Mouse (Mus musculus): ENCODE results near the gene Tubg2. TPM values are rescaled to one million over a fixed set of nuclear protein-coding genes. Genes with fewer than 3 reads are reported as not detected.
A peak's percentile ranks its signal among the peaks of the same experiment; 100 is the strongest.
"Not testable (repeated sequence)": the region's sequence is repeated elsewhere in the genome, so short reads cannot be mapped to it uniquely, and the experiment has no call there.

The Tubg2 gene
- 1 to 10 TPM; 5.9 to 6.4 TPM for total RNA-seq (2021)
- long read RNA-seq, experiment 1, partial matches to known transcripts = 1 of 4 reads
- long read RNA-seq, experiment 1, other reads (novel, unspliced or antisense) = 0 of 4 reads
- long read RNA-seq, experiment 2, partial matches to known transcripts = 3 of 4 reads
- long read RNA-seq, experiment 2, other reads (novel, unspliced or antisense) = 0 of 4 reads

DNA sequence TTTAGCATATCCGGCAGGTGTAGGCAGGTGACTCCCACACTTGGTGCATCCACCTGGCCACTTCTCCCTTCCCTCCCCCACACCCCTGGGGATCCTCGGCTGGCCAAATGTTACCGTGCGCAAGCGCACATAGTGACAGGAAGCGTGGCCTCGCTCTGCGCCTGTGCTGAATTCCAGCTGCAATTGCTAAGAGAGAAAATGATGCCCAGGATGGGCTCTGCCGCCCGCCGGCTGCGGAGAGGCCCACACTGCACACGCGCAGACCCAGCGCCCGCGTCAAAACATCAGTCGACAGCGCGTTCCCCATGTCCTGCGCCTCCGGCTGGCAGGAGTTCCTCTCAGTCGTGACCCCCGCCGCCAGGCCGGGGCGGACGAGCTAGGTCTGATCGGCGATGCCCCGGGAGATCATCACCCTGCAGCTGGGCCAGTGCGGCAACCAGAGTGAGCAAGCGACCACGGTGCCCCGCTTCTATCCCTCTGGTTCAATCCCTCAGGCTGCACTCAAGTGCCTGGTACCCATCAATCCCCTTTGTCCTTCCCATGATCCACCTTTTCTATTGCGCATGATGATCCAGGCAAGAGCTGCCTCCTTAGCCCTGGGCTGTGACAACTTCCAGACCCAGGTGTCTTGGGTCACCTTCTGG, at the start of gene Tubg2:
TSS of gene Tubg2 (plus strand) at position 180 of the 644 bp plus-strand sequence.
- peak; percentile 46 to 49 for DNase-seq (ENCODE audit: low spot score in 2 of 2)

DNA sequence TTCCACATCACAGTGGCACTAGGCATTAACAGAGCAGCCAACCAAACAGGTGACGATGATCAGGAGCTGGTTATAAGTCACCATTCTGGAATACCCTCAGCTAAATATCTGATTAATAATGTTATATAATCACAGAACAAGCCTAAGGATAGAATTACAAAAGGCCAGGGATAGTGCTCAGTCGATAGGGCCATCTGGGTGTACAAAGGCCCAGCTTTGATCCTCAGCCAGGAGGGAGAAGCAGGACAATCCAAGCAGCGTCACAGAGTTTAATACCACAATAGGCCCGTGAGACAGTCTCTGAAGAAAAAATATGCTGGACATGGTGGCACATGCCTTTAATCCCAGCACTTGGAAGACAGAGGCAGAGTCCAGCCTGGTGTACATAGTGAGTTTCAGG, 46.4 kb upstream of the Tubg2 start:
- DNase-seq (ENCODE audit: low spot score in 2 of 2) = no peak

DNA sequence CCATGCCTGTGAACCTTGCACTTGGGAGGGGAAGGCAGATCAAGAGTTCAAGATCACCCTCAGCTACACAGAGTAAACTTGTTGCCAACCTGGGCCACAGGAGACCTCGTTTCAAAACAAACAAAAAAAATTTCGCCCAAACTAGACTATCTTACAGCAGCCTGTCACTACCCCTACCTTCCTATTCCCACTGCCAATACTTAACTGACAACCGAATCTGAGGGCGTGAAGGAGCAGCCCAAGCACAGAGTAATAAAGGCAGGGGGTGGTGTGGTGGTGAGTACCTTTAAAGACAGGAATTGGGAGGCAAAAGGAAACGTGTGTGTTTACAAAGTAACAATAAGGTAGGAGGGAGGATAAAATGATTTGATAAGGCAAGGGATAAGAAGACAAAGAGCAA, 45.0 kb upstream of the Tubg2 start:
- DNase-seq (ENCODE audit: low spot score in 2 of 2) = no peak

DNA sequence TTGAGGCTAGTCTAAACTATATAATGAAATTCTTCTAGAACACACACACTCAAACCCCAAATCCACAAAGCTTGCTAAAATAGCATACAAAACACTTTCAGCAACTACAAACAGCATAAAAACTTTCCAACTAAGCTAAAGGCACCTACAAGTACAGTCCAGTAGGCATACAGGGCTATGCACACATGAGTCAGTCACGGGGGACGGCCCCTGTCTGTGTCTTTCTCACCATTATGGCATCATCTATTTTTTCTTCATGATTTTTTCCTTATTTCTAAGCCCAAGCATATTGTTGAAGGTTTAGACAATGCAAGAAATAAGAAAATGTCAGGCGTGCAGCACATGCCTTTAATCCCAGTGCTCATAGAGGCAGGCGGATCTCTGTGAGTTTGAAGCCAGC, 44.5 kb upstream of the Tubg2 start:
- DNase-seq (ENCODE audit: low spot score in 2 of 2) = no peak

DNA sequence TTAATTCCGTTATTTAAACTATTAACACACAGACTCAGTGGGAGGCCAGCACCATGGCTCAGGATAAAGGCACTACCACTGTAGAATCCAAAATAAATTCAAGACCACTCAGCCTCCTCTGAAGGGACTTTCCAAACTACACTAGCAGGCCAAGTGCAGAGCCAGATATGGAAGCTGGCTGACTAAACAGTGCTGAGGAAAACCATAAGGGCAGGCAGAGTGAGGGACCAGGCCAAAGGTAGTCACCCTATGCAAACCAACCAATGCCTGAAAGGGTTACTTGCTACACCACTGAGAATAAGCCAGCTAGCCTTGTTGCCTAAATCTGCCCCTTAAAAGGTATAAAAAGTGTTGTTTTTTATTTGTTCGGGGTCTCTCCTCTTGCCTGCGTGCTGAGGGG, 43.5 kb upstream of the Tubg2 start:
- DNase-seq (ENCODE audit: low spot score in 2 of 2) = no peak

DNA sequence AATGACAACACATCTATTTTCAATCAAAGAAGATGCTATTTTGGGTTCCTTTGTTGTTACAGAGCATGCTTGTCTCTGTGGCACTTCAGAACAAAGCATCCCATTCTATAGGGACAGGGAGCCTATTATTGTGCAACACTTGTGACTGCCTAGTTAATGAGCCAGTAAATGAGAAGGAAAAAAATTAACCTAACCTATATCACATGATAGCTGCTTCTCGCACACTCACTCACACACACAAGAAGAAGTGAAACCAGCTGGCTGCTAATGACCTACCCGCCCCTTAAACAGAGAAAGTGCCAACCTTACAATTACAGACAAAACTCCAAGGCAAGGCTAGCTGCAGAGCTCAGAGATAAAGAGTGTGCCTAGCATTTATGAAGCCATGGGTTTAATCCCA, 40.1 kb upstream of the Tubg2 start:
- no peak for DNase-seq (ENCODE audit: low spot score in 2 of 2)

DNA sequence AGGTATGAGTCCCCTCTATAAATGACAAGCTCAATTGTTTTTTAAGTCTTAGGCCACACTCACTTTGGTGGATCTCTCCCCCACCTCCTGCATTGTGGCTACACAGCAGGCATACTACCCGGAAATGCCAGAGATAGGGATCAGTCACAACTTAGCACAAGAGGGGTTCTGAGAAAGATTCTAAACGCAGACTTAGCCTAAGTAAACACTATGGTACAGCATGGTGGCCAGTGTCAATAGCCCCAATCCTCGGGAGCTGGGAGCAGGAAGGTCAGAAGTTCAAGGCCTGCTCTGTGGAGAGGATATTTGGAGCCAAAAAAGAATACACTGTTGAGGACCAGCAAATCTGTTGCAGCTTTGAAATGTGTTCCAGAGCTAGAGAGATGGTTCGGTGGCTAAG, 37.6 kb upstream of the Tubg2 start:
- DNase-seq (ENCODE audit: low spot score in 2 of 2) = no peak

DNA sequence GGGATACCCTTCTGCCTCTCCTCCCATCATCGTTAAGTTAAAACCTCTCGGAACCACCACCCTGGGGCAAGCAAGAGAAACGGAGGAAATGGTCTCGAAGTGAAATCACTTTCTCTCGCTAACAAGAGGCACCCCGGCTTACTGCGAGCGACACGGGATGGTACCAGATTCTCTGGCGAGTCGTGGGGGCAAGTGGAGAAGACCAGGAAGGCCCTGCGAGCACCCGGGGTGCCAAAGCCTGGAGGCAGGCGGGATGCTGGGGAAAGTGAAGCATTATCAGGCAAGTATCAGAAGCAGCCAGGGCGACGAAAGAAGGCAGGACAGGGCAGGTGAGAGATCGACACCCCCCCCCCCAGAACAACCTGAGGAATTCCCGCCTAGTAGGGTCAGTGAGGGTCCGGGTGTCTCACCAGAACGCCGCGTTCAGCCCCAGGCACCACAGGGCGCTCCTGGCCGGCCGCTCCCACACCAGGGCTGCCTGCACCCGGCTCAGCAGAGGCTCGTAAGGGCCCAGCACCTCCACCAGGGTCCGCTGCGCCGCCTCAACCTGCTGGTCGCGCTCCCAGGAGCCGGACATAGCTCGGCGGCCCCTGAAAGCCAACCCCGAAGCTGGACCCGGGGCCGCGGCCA, 36.5 kb upstream of the Tubg2 start:
- DNase-seq (ENCODE audit: low spot score in 2 of 2) = no peak

DNA sequence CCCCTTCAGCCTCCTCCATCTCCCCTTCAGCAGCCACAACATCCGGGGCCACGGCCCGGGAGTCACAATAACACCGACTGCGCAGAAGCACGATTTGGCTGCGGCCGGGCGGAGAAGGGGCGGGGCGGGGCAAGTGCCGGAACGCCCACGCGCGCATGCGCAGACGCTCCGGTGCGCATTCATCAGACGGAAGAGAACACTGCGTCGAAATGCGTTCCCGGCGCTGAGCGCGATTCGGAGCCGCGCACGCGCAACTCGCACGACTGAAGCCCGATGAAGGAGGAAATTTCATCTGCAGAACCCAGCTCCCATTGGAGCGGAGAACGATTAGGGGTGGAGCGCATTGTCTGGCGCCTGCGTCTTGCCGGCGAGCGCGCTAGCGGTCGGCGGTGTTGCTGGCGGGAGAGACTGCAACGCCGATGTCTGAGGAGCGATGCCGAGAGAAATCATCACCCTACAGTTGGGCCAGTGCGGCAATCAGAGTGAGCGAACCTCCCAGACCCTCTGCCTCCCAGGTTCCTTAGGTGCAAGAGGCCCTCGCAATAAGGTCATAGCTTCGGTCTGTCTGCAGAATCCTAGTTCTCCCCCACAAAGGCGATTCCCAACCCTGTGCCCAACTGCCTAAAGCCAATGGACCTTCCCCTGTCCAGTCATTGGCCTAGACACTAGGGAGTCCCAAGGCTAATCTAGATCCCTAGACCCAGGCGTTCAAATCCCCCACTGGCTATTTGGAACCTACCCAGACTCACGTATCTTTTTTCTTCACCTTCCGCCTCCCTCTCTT, 35.8 kb upstream of the Tubg2 start, which contains the start of the genes Retreg3 and Tubg1:
TSS of gene Retreg3 (minus strand) at position 133 of the 784 bp plus-strand sequence.
TSS of gene Tubg1 (plus strand) at position 178 of the 784 bp plus-strand sequence.
- peak; percentile 99 for DNase-seq (ENCODE audit: low spot score in 2 of 2)

DNA sequence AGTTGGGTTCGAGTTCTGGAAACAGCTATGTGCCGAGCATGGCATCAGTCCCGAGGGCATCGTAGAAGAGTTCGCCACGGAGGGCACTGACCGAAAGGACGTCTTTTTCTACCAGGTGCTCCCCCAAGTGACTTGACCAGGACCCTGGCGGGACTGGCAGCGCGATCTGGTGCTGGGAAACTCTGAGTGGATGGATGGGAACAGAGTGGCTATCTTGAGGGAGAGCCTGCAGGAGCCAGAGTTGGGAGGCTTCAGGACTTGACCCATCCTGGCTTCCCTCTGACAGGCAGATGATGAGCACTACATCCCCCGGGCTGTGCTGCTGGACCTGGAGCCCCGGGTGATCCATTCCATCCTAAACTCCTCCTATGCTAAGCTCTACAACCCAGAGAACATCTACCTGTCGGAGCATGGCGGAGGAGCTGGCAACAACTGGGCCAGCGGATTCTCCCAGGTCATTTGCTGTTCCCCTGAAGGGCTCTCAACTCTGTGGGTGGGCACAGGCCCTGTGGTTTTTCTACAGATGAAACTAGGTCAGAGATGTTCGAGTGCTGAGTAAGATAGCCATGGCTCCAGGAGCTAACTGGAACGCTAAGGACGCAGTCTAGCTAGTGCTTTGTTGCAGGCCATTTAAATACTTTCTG, 35.0 kb upstream of the Tubg2 start:
- peak; percentile 33 for DNase-seq (ENCODE audit: low spot score in 2 of 2)

DNA sequence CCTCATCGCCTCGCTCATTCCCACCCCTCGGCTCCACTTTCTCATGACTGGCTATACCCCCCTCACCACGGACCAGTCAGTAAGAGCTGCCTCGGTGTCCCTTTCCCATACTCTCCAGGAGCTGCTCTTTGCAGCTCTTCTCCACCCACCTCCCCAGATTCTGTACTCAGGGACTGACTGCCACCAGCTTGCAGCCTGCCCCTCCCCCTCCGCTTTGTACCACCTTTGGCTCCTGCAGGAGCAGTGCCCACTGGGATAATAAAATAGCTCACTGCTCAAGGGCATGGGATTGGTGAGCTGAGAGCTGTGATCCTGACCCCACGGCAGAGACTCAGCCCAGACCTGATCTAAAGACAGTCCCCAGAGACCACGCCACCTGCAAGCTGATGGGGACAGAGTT, 31.2 kb upstream of the Tubg2 start:
- DNase-seq (ENCODE audit: low spot score in 2 of 2) = not testable (repeated sequence)

DNA sequence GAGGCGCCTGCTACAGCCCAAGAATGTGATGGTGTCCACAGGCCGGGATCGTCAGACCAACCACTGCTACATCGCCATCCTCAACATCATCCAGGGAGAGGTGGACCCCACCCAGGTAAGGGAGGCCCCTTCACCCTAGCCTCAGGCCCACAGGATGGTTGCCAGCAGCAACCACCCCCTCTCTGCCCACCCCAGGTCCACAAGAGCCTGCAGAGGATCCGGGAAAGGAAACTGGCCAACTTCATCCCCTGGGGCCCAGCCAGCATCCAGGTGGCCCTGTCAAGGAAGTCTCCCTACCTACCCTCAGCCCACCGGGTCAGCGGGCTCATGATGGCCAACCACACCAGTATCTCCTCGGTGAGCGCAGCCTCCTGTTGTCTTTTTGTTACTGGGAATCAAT, 30.7 kb upstream of the Tubg2 start:
- not testable (repeated sequence) for DNase-seq (ENCODE audit: low spot score in 2 of 2)

DNA sequence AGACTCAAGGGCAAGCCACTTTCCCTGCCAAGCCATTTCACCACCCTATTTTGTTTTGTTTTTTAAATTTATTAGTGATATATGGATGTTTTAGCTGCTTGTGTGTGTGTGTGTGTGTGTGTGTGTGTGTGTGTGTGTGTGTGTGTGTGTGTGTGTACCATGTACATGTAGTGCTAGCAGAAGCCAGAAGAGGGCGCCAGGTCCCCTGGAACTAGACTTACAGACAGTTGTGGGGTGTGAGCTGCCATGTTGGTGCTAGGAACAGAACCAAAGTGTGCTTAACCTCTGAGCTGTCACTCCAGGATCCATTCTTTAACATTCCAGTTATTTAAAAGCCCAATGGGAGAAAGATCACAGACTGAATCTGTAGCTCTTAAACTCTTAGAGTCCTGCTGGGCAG, 28.6 kb upstream of the Tubg2 start:
- no peak for DNase-seq (ENCODE audit: low spot score in 2 of 2)

DNA sequence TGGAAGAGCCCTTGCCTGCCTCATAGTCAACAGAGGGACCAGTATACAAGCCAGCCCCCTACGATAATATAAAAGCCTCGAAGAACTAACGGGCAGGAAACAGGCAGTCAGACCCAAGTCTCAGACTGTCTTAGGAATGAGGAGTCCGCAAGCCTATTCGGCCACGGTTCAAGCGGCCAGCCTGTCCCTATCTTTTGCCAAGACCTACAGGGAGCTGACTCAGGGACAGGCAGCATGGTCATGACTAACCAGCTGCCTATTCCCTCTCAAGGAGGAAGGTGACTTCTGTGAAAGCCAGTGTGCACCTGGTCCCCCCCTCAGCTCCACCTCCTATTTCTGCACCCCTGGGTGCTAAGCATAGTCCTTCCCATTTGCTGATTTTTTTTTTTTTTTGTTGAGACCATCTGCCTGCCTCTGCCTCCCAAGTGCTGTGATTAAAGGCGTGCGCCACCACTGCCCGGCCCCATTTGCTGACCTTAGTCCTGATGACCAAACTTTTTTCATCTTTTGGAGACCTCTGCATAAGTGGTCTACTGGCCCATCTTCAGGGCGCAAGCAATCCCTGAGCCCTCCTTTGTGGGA, 26.6 kb upstream of the Tubg2 start:
- DNase-seq (ENCODE audit: low spot score in 2 of 2) = no peak

DNA sequence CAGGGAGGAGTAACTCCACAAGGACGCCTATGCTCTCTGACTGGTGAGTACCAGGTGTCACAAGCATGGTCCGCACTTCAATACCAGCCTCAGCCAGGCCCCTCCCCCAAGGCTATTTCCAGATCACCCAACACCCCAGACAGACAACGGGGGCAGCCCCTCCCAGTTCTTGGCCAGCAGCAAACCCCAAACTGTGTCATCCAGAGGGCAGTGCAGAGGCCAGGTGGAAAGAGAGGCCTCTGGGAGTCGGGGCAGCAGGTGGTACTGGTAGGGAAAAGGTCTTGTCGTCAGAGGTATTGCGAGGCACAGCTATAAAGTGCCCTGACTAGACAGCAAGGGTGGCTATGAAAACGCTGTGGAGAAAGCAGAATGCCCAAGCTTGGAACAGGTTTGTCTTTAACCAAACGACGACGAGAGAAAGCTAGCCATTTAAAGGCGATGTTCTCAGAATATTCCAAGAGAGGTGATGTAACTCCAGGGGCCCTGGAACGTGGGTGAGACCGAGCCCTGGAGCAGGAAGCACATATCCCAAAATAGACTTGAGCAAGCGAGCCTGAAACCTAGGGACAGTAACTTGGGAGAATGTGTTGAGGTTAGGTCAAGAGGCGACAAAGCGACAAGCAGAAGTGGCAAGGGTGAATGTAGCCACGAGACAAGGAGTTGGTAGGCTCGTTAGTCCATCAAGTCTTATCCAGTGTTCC, 25.5 kb upstream of the Tubg2 start:
- DNase-seq (ENCODE audit: low spot score in 2 of 2) = no peak

DNA sequence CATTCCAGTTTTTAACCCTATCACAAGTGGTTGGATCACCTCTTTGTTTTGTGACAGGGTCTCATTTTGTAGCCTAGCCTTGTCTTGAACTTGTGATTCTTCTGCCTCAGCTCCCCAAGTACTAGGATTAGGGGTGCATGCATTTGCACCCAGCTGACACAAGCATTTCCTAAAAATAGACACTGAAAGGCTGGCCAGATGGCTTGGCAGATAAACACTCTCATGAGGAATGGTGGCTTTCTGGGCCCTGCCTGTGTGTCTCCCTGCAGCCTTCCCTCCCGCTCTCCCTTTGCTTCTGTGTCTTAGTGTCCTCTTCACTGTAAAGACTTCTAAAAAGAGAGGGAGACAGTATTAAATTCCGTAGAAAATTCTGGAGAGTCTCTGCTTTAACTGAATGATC, 24.5 kb upstream of the Tubg2 start:
- DNase-seq (ENCODE audit: low spot score in 2 of 2) = no peak

DNA sequence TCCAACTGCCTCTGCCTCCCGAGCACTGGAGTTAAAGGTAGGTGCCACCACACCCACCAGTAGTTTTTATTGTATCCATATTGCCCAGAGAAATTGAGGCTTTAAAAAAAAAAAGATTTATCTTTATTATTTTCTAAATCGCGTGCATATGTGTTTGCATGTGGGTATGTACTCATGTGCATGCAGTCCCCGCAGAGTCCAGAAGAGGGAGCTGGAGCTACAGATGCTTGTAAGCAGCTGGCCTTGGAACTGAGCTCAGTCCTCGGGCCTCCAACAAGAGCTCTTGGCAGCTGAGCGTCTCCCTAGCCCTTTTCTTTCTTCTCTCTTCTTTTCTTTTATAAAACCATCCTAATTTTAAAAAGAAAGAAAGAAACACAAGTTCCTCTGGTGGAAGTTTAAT, 24.0 kb upstream of the Tubg2 start:
- no peak for DNase-seq (ENCODE audit: low spot score in 2 of 2)

DNA sequence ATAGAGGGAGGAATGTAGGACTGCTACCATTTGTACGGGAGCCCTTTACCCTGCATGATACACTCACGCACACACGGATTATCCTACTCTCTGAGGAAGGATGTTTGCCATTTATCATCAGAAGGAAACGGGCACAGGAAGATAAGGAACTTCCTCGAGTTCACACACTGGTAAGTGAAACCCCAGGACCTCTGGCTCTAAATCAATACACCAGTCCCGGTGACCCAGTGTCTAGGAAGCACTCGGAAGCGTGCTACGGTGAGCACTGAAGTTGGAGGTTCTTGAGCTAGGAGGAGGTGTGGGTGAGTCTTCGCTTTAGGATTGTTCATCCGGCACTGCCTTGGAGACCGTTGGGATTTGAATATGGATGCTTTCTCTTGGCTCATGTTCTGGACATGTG, 22.7 kb upstream of the Tubg2 start:
- DNase-seq (ENCODE audit: low spot score in 2 of 2) = no peak

DNA sequence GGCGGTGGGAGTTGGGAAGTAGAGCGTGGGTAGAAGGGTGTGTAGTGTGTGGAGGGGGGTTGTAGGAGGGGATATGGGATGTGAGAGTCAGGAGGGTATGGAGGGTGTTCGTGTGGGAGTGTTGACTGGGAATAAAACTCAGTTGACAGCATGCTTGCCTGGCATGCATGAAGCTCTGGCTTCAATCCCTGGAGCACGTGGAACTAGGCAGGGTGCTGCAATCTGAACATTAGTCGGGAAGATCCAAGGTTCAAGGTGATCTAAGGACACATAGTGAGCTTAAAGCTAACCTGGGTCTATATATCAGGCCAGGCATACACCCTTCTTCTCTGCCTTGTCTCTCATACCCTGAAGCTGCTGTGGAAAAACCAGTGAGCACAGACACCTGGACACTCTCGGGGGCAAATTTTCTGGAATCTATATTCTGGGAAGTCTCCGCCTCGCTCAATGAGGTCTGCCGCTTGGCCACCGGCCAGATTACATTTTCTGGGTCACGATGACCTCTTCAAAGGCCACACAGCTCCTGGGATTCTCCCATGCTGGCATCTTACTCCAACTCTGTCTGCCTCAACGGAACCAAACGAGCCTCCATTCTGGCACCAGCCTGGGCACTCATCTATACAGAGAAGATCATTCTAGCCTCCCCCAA, 21.4 kb upstream of the Tubg2 start:
- peak in 1 of 2 experiments; percentile 74 for DNase-seq (ENCODE audit: low spot score in 2 of 2)

DNA sequence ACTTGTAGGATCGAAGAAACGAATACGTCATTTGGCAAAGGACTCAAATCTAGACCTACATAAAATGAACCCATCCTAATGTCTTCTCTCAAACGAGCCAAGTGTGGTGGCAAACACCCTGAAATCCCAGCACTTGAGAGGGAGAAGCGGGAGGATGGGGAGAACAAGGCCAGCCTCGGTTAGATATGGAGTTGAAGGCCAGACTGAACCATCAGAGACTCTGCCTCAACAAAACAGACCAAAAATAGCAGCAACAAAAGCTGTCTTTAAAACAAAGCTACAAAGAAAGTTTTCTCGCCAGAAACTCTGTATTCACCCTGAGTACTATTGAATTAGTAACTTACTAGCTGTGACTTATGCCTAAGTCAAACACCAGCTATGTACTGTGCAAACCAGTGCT, 18.7 kb upstream of the Tubg2 start:
- no peak for DNase-seq (ENCODE audit: low spot score in 2 of 2)

Data from adrenal gland, adult 18-20 months (tissue).